Mouse (Mus musculus) splenic B cell, adult 2 months (primary cell): ENCODE measurements around the gene Gm8439.

Experiments
- DNase-seq: peaks from one replicate; pipeline ENCODE4 v3.0.0-alpha.2; 2011; ENCODE audit warnings: low read depth, low spot score
- H3K27me3 ChIP-seq: 2 replicates; pipeline ENCODE4 v1.6.1; 2012; ENCODE audit warnings: mild to moderate bottlenecking, low read length, moderate library complexity, mixed read lengths; ENCODE audit not compliant: control insufficient read depth, poor library complexity, insufficient read depth, severe bottlenecking
- H3K36me3 ChIP-seq: 2 replicates; pipeline ENCODE4 v1.6.1; 2012; ENCODE audit warnings: mild to moderate bottlenecking, low read length, moderate library complexity, mixed read lengths; ENCODE audit not compliant: control insufficient read depth, poor library complexity, insufficient read depth, severe bottlenecking

Gene Gm8439

GRCm38 (mm10) chr4:120588445-120588844 is at the start of gene Gm8439:
Gene Gm8439 (plus strand): TSS chr4:120588745.
- DNase-seq: no peak
- no peaks in the 10 kb centered on the region for H3K36me3 ChIP-seq
- H3K27me3 ChIP-seq: no peaks in the 10 kb centered on the region

- H3K27me3 ChIP-seq: no peaks in the 10 kb centered on the region
- peaks cover 3% of the 10 kb centered on the region; the same call in 1 of the 2 replicates for H3K36me3 ChIP-seq
- DNase-seq: no peak
Observed at GRCm38 (mm10) chr4:120544896-120545295, 43.6 kb upstream of the Gm8439 start.

GRCm38 (mm10) chr4:120556592-120556991 is 32.0 kb upstream of the Gm8439 start:
- peaks cover 12% of the 10 kb centered on the region for H3K36me3 ChIP-seq
- DNase-seq: no peak
- H3K27me3 ChIP-seq: no peaks in the 10 kb centered on the region

GRCm38 (mm10) chr4:120565726-120566125 is 22.8 kb upstream of the Gm8439 start:
- Histone ChIP-seq H3K36me3 (no peaks in the 10 kb centered on the region; the same call in 1 of the 2 replicates), H3K27me3 (no peaks in the 10 kb centered on the region)
- no peak for DNase-seq

- H3K36me3 ChIP-seq: no peaks in the 10 kb centered on the region; the same call in 1 of the 2 replicates
- H3K27me3 ChIP-seq: no peaks in the 10 kb centered on the region
- DNase-seq: no peak
Observed at GRCm38 (mm10) chr4:120568005-120568404, 20.5 kb upstream of the Gm8439 start.

- H3K36me3 ChIP-seq: no peaks in the 10 kb centered on the region; the same call in 1 of the 2 replicates
Observed at GRCm38 (mm10) chr4:120569025-120569424, 19.5 kb upstream of the Gm8439 start.

GRCm38 (mm10) chr4:120569486-120570437 is 18.8 kb upstream of the Gm8439 start, which contains the start of gene Ctps:
Gene Ctps (minus strand): TSS chr4:120570276.
- Histone ChIP-seq H3K27me3 (no peaks in the 10 kb centered on the region), H3K36me3 (no peaks in the 10 kb centered on the region; the same call in 1 of the 2 replicates)
- peak; percentile 95 for DNase-seq

More at GRCm38 (mm10) chr4:120569025-120569424, 19.5 kb upstream of the Gm8439 start:
- no peaks in the 10 kb centered on the region for H3K27me3 ChIP-seq
- peak; percentile 2 for DNase-seq

GRCm38 (mm10) chr4:120570438-120571069 is 18.0 kb upstream of the Gm8439 start:
- H3K36me3 ChIP-seq: no peaks in the 10 kb centered on the region; the same call in 1 of the 2 replicates
- no peaks in the 10 kb centered on the region for H3K27me3 ChIP-seq
- no peak for DNase-seq

- Histone ChIP-seq H3K27me3 (no peaks in the 10 kb centered on the region), H3K36me3 (no peaks in the 10 kb centered on the region; the same call in 1 of the 2 replicates)
- no peak for DNase-seq
Observed at GRCm38 (mm10) chr4:120571070-120571464, 17.5 kb upstream of the Gm8439 start.

- no peaks in the 10 kb centered on the region for H3K27me3 ChIP-seq
- DNase-seq: no peak
- no peaks in the 10 kb centered on the region; the same call in 1 of the 2 replicates for H3K36me3 ChIP-seq
Observed at GRCm38 (mm10) chr4:120571691-120572090, 16.9 kb upstream of the Gm8439 start.

GRCm38 (mm10) chr4:120580894-120581293 is 7.7 kb upstream of the Gm8439 start:
- Histone ChIP-seq H3K36me3 (no peaks in the 10 kb centered on the region), H3K27me3 (no peaks in the 10 kb centered on the region)
- DNase-seq: no peak

- H3K36me3 ChIP-seq: no peaks in the 10 kb centered on the region
- H3K27me3 ChIP-seq: no peaks in the 10 kb centered on the region
- no peak for DNase-seq
Observed at GRCm38 (mm10) chr4:120581711-120582110, 6.8 kb upstream of the Gm8439 start.

- H3K27me3 ChIP-seq: no peaks in the 10 kb centered on the region
- H3K36me3 ChIP-seq: no peaks in the 10 kb centered on the region
Observed at GRCm38 (mm10) chr4:120586986-120587385, 1.6 kb upstream of the Gm8439 start.

GRCm38 (mm10) chr4:120589070-120589469 is 525 bp downstream of the Gm8439 start:
- DNase-seq: peak; percentile 23
- no peaks in the 10 kb centered on the region for H3K36me3 ChIP-seq
- H3K27me3 ChIP-seq: no peaks in the 10 kb centered on the region

More at GRCm38 (mm10) chr4:120586986-120587385, 1.6 kb upstream of the Gm8439 start:
- no peak for DNase-seq
